Mouse (Mus musculus) erythroblast, adult 5-6 weeks (primary cell): ENCODE results near the gene Bst1. TPM values are rescaled to one million over a fixed set of nuclear protein-coding genes. Genes with fewer than 3 reads are reported as not detected.

Source experiments
- total RNA-seq, 2 experiments: library from RNA; stranded (forward) in 1 of 2; stranded (reverse) in 1 of 2; fragments of 150-400 nt in 1 of 2; fragments of 200-764, 138-1000 nt in 1 of 2; gene quantifications; 2 replicates each; pipeline versions ENCODE4 v1.2.3 to v1.2.4; 2015 to 2017; ENCODE audit warnings: low replicate concordance in 2 of 2

Gene Bst1
- total RNA-seq, 2 experiments from 2014 or later = 0.96 to 4.9 TPM

Other genes starting within 250 kb of the Bst1 start
- 1.5 TPM in 1 of 2 replicates, not detected in the other for gene Cc2d2a, start 156.5 kb upstream of the Bst1 start, total RNA-seq (2015; ENCODE audit: low replicate concordance)
- 0.34 and 0.98 TPM in 2 replicates for gene Cc2d2a, start 156.5 kb upstream of the Bst1 start, total RNA-seq (2017; ENCODE audit: low replicate concordance)
- 20.1 and 25.2 TPM in 2 replicates for gene Fbxl5, start 2.8 kb downstream of the Bst1 start, total RNA-seq (2015; ENCODE audit: low replicate concordance)
- 20.9 and 21.9 TPM in 2 replicates for gene Fbxl5, start 2.8 kb downstream of the Bst1 start, total RNA-seq (2017; ENCODE audit: low replicate concordance)
- 2.5 and 6.5 TPM in 2 replicates for gene Cd38, start 49.7 kb downstream of the Bst1 start, total RNA-seq (2015; ENCODE audit: low replicate concordance)
- 1.7 and 3.2 TPM in 2 replicates for gene Cd38, start 49.7 kb downstream of the Bst1 start, total RNA-seq (2017; ENCODE audit: low replicate concordance)
- not detected in 2 replicates for gene Gm7879, start 94.3 kb downstream of the Bst1 start, total RNA-seq (2015; ENCODE audit: low replicate concordance)
- gene Gm7879, start 94.3 kb downstream of the Bst1 start, total RNA-seq (2017; ENCODE audit: low replicate concordance) = 0.68 TPM in 1 of 2 replicates, not detected in the other
- not detected in 2 replicates for gene Fgfbp1, start 162.9 kb downstream of the Bst1 start, total RNA-seq (2015; ENCODE audit: low replicate concordance)
- gene Fgfbp1, start 162.9 kb downstream of the Bst1 start, total RNA-seq (2017; ENCODE audit: low replicate concordance) = not detected in 2 replicates